Mouse (Mus musculus): ENCODE measurements around the gene Sqstm1. TPM values are rescaled to one million over a fixed set of nuclear protein-coding genes. Genes with fewer than 3 reads are reported as not detected.

Sqstm1 gene
- total and polyA plus RNA-seq, 3 experiments = 187 to 223 TPM; not detected in 1

- Histone ChIP-seq H3K27me3 (ENCODE audit: control insufficient read depth in 1 of 2, insufficient read depth in 2 of 2, low read length in 2 of 2) (no peaks in the 10 kb centered on the region), H3K36me3 (ENCODE audit: control insufficient read depth in 1 of 2, insufficient read depth in 2 of 2, low read length in 2 of 2) (no peaks in the 10 kb centered on the region), H3K4me3 (ENCODE audit: control insufficient read depth in 1 of 2, insufficient read depth in 1 of 2, low read depth in 2 of 2, low read length in 2 of 2) (no peak overlapping the region), H3K9me3 (replicated peaks; ENCODE audit: insufficient read depth, low read length) (no peaks in the 10 kb centered on the region), H3K9ac (ENCODE audit: control insufficient read depth, low read depth, low read length, poor library complexity, severe bottlenecking) (no peak overlapping the region), H3K27ac (ENCODE audit: control insufficient read depth, low read depth, low read length) (no peak overlapping the region), H3K79me2 (ENCODE audit: control insufficient read depth, insufficient read depth, low read length, poor library complexity) (no peaks in the 10 kb centered on the region), H3K4me1 (ENCODE audit: control insufficient read depth in 1 of 2, insufficient read depth in 2 of 2, low read length in 2 of 2) (no peaks in the 10 kb centered on the region)
- TF ChIP-seq MYB (IDR thresholded peaks at IDR 0.05; ENCODE audit: low read depth, low read length) = no peak
- no peak for TF ChIP-seq USF1 (IDR thresholded peaks at IDR 0.05; ENCODE audit: low read depth, low read length)
- no peak for TF ChIP-seq POLR2A (IDR thresholded peaks at IDR 0.05; ENCODE audit: control insufficient read depth in 1 of 2, insufficient read depth in 1 of 2, low read depth in 1 of 2, low read length in 2 of 2, poor library complexity in 1 of 2)
- no peak for DNase-seq (ENCODE audit: low read depth, low spot score)
Observed at GRCm38 (mm10) chr11:50248473-50249171, 38.0 kb upstream of the Sqstm1 start.

- Histone ChIP-seq H3K9me3 (replicated peaks; ENCODE audit: insufficient read depth, low read length) (no peaks in the 10 kb centered on the region), H3K27ac (ENCODE audit: control insufficient read depth, low read depth, low read length) (no peak overlapping the region), H3K4me1 (ENCODE audit: control insufficient read depth in 1 of 2, insufficient read depth in 2 of 2, low read length in 2 of 2) (peaks cover 0 to 2% of the 10 kb centered on the region in 2 experiments; a peak in 1 of 4 replicates), H3K36me3 (ENCODE audit: control insufficient read depth in 1 of 2, insufficient read depth in 2 of 2, low read length in 2 of 2) (no peaks in the 10 kb centered on the region), H3K9ac (ENCODE audit: control insufficient read depth, low read depth, low read length, poor library complexity, severe bottlenecking) (no peak overlapping the region), H3K4me3 (ENCODE audit: control insufficient read depth in 1 of 2, insufficient read depth in 1 of 2, low read depth in 2 of 2, low read length in 2 of 2) (no peak overlapping the region), H3K79me2 (ENCODE audit: control insufficient read depth, insufficient read depth, low read length, poor library complexity) (no peaks in the 10 kb centered on the region), H3K27me3 (ENCODE audit: control insufficient read depth in 1 of 2, insufficient read depth in 2 of 2, low read length in 2 of 2) (no peaks in the 10 kb centered on the region)
- DNase-seq (ENCODE audit: low read depth, low spot score) = no peak
- TF ChIP-seq USF1 (IDR thresholded peaks at IDR 0.05; ENCODE audit: low read depth, low read length) (no peak), RCOR1 (IDR thresholded peaks at IDR 0.05; ENCODE audit: low read depth, low read length) (no peak), E2F4 (IDR thresholded peaks at IDR 0.05; ENCODE audit: borderline replicate concordance, low read depth, low read length) (no peak), MAFK (IDR thresholded peaks at IDR 0.05; ENCODE audit: borderline replicate concordance, low read depth, low read length) (no peak), CHD1 (IDR thresholded peaks at IDR 0.05; ENCODE audit: low read depth, low read length) (no peak), MXI1 (IDR thresholded peaks at IDR 0.05; ENCODE audit: low read depth, low read length) (no peak), BHLHE40 (IDR thresholded peaks at IDR 0.05; ENCODE audit: borderline replicate concordance, low read depth, low read length) (no peak), TCF12 (IDR thresholded peaks at IDR 0.05; ENCODE audit: low read depth, low read length) (no peak), TAL1 (IDR thresholded peaks at IDR 0.05; ENCODE audit: low read length) (no peak), ZMIZ1 (IDR thresholded peaks at IDR 0.05; ENCODE audit: low read depth, low read length) (no peak), MEF2A (IDR thresholded peaks at IDR 0.05; ENCODE audit: extremely low read depth, insufficient replicate concordance, low read depth, low read length, poor library complexity, severe bottlenecking) (no peak), MAX (IDR thresholded peaks at IDR 0.05; ENCODE audit: low read length) (no peak), SIN3A (IDR thresholded peaks at IDR 0.05; ENCODE audit: low read length) (no peak), ELF1 (IDR thresholded peaks at IDR 0.05; ENCODE audit: low read depth, low read length) (no peak), GABPA (IDR thresholded peaks at IDR 0.05; ENCODE audit: low read depth, low read length) (no peak), ETS1 (IDR thresholded peaks at IDR 0.05; ENCODE audit: low read depth, low read length) (no peak), USF2 (IDR thresholded peaks at IDR 0.05; ENCODE audit: borderline replicate concordance in 1 of 2, insufficient read depth in 1 of 2, low read depth in 1 of 2, low read length in 2 of 2) (no peak), POLR2A (IDR thresholded peaks at IDR 0.05; ENCODE audit: control insufficient read depth in 1 of 2, insufficient read depth in 1 of 2, low read depth in 1 of 2, low read length in 2 of 2, poor library complexity in 1 of 2) (no peak)
Observed at GRCm38 (mm10) chr11:50245269-50245668, 34.6 kb upstream of the Sqstm1 start.

Data from MEL (cell line).